Mouse (Mus musculus) hindbrain, embryonic 14.5 days (tissue): ENCODE measurements around the gene Arnt2. TPM values are rescaled to one million over a fixed set of nuclear protein-coding genes. Genes with fewer than 3 reads are reported as not detected.

Experiments
- ATAC-seq: fragments of 200-750 bp; cut with Nextera tagmentation; 2 replicates; pipeline ENCODE4 v1.8.0; 2017; ENCODE audit warnings: moderate number of reproducible peaks, mild to moderate bottlenecking, moderate TSS enrichment, moderate library complexity; ENCODE audit not compliant: low FRiP score
- DNase-seq: peaks from one replicate; pipeline ENCODE4 v3.0.0-alpha.2; 2015; ENCODE audit warnings: low spot score
- H3K27ac ChIP-seq: fragments of 300-500 bp; sonication (generic); 2 replicates; pipeline ENCODE4 v1.5.1; 2014; ENCODE audit warnings: mild to moderate bottlenecking, moderate library complexity
- H3K27me3 ChIP-seq: fragments of 300-500 bp; sonication (generic); 2 replicates; pipeline ENCODE4 v1.6.1; 2014; ENCODE audit warnings: mild to moderate bottlenecking, low read length, mixed read lengths; ENCODE audit not compliant: control insufficient read depth, insufficient read depth
- H3K36me3 ChIP-seq: fragments of 300-500 bp; sonication (generic); replicated peaks from 2 replicates; pipeline ENCODE4 v1.6.1; 2014; ENCODE audit not compliant: control insufficient read depth, insufficient read depth
- H3K4me1 ChIP-seq: fragments of 300-500 bp; sonication (generic); replicated peaks from 2 replicates; pipeline ENCODE4 v1.6.1; 2014; ENCODE audit warnings: antibody characterized with exemption, low read length, mixed read lengths; ENCODE audit not compliant: control insufficient read depth, insufficient read depth
- H3K4me2 ChIP-seq: fragments of 300-500 bp; sonication (generic); replicated peaks from 2 replicates; pipeline ENCODE4 v1.6.1; 2014; ENCODE audit warnings: mild to moderate bottlenecking, moderate library complexity
- H3K4me3 ChIP-seq: fragments of 300-500 bp; sonication (generic); replicated peaks from 2 replicates; pipeline ENCODE4 v1.5.1; 2014; ENCODE audit warnings: mild to moderate bottlenecking, low read length
- H3K9ac ChIP-seq: fragments of 300-500 bp; sonication (generic); 2 replicates; pipeline ENCODE4 v1.6.1; 2014
- H3K9me3 ChIP-seq: fragments of 300-500 bp; sonication (generic); 2 replicates; pipeline ENCODE4 v1.6.1; 2016; ENCODE audit warnings: low read length; ENCODE audit not compliant: control insufficient read depth
- WGBS: fragments of 180-500 bp; shearing (Covaris S2); extraction: QIAGEN DNeasy Blood & Tissue Kit; methylation state at CpG from one replicate; pipeline ENCODE4 v1.1.7; 2014; 5-methylcytosine and 5-hydroxymethylcytosine counted together
- polyA plus RNA-seq: library from polyadenylated mRNA; unstranded; fragments of >200 nt; fragmentation: Nextera tagmentation; extraction: Ambion mirVana; gene quantifications from 2 replicates; pipeline ENCODE4 v1.2.1, GENCODE M21; 2014

The Arnt2 gene
- polyA plus RNA-seq, 1 experiment from 2014 or later: 67.4 TPM

DNA sequence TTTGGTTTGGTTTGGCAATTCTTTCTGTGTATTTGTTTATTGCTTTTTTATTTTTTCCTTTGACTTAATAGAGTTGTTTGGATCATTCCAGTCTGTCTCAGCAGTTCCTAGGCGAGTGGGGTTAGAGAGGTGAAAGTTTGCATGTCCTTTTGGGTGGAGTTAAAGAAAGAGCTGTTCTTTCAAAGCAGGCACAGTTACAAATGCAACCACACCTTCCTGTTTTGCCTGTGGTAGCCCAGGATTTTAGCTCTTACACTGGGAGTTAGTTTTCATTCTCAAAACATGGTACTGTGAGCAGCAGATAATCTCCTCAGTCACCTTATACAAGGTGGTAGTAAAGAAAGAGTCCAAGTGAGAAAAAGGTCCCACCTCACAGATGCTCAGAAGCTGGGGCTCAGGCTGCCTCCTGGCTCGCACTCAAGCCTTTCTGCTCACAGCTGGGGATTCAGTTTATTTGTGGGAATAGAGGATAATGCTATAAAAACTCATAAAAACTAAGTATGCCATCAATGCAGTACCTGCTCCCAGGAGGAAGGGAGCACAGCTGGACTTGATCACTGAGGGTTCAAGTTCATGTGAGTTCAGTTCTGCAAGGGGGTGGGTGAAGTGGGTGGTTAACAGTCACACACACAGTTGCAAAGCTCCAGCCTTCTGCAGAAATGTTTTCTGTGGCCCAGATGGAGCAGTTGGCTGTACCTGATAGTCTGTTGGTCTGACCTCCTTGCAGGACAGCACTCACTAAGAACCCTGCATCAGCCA lies 84.2 kb downstream of the Arnt2 start:
- 85% methylated on average over 2 of the region's 2 CpGs for WGBS
- Histone ChIP-seq H3K36me3 (0 out of 2 replicates have a peak, but pooled peaks cover 3% of the 10 kb centered on the region), H3K27ac (no peak overlapping the region), H3K4me1 (peaks cover 8% of the 10 kb centered on the region; the same call in 1 of the 2 replicates), H3K4me2 (no peak overlapping the region), H3K27me3 (no peaks in the 10 kb centered on the region), H3K9ac (no peak overlapping the region), H3K9me3 (no peaks in the 10 kb centered on the region), H3K4me3 (no peak overlapping the region)
- no peak for ATAC-seq
- no peak for DNase-seq

DNA sequence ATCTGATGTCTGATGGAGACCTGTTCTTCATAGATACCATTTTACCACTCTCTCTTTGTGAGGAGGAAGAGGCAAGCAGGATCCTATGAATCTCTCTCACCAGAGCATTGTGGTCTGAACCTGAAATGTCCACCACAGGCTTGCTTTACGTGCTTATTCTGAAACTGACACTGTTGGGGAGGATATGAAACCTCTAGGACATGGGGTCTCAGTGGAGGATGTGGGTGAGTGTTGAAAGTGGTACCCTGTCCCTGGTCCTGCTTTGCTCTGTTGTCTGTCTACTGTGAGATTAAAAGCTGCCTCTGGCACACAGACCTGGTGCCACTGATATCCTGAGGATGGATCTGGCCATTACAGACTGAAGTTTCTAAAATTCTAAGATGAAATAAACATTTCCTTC lies 88.4 kb downstream of the Arnt2 start:
- no peak for ATAC-seq
- H3K27ac ChIP-seq: no peak overlapping the region

DNA sequence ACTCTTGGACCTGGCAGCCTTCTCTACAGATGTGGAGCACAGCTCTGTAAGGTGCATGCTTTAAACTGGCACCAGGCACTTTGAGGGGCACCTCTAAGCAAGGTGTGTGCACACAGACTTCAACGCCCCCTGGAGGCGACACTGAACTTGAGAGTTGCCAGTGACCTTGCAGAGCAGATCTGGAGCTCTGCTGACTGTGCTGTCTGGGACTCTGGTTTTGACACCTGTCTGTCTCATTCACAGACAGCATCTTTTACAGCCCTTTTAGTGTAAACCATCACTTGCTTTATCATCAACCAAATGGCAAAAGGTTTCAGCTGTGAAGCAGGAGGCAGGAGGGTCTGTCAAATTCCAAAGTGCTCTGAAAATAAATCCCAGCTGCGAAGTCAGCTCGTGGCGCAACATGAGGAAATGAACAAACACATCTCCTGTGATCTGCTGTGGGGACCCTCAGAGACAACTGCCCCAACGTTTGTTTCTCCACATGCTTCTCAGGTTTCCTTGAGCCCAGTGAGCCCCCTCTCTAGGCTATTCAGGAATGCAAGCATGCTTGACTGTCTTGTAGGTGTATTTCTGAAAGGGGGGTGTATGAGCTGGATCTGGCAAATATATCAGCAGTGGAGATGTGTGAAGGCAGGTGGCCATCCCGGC lies 94.5 kb downstream of the Arnt2 start:
- H3K9ac ChIP-seq: no peak overlapping the region
- no peaks in the 10 kb centered on the region for H3K4me1 ChIP-seq
- no peak overlapping the region for H3K27ac ChIP-seq
- ATAC-seq (no peak), DNase-seq (no peak)
- no peaks in the 10 kb centered on the region for H3K27me3 ChIP-seq
- H3K9me3 ChIP-seq: no peaks in the 10 kb centered on the region
- H3K4me2 ChIP-seq: no peak overlapping the region
- H3K4me3 ChIP-seq: no peak overlapping the region
- WGBS: 76% methylated on average over 7 of the region's 7 CpGs
- peaks cover 10% of the 10 kb centered on the region for H3K36me3 ChIP-seq

More for the DNA sequence above, 88.4 kb downstream of the Arnt2 start:
- Histone ChIP-seq H3K27me3 (no peaks in the 10 kb centered on the region), H3K9me3 (no peaks in the 10 kb centered on the region), H3K4me3 (no peak overlapping the region), H3K9ac (no peak overlapping the region), H3K36me3 (0 out of 2 replicates have a peak, but pooled peaks cover 3% of the 10 kb centered on the region), H3K4me1 (no peaks in the 10 kb centered on the region), H3K4me2 (no peak overlapping the region)
- WGBS: 87% methylated on average over 1 of the region's 1 CpGs
- DNase-seq: no peak

DNA sequence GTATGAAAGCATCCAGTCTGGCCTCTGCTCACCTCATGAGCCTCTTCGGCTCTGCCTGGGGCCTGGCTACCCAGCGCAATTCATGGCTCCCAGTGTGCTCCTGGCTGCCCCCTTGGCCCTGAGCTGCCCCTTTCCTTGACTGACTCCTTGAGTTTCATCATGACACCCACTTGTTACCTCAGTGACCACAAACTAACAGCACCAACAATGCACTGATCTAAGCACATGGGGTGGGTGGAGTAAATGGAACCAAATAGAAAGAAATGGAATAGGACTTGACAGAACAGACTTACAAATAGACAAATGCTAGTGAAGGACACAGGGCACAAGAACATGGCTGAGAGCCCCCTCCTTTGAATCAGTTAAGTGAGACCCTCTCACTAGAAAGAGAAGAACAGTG lies 95.2 kb downstream of the Arnt2 start:
- Histone ChIP-seq H3K9ac (no peak overlapping the region), H3K36me3 (peaks cover 18% of the 10 kb centered on the region), H3K27me3 (no peaks in the 10 kb centered on the region), H3K4me2 (no peak overlapping the region), H3K4me1 (no peaks in the 10 kb centered on the region), H3K27ac (no peak overlapping the region), H3K9me3 (no peaks in the 10 kb centered on the region), H3K4me3 (no peak overlapping the region)
- ATAC-seq (no peak), DNase-seq (no peak)
- WGBS: 100% methylated on average over 2 of the region's 2 CpGs

DNA sequence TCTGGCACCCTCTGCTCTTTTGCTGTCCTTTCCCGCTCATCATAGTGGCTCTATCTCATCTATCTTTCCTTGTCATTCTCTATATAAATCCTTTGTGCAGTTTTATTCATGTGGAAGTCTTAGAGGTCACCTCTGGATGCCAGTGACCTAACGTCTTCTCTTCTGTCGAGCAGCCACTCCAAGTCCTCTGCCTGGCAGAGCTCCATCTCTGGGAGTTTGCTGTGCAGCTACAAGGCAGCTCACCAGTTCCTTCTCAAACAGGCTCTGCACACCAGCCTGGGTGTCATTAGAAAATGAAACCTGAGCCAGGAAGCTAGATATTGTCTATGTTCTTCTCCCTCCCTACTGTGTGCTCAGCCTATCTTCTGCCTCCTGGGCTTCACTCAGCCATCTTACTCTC lies 98.4 kb downstream of the Arnt2 start:
- no peaks in the 10 kb centered on the region for H3K9me3 ChIP-seq
- H3K4me2 ChIP-seq: no peak overlapping the region
- H3K4me1 ChIP-seq: no peaks in the 10 kb centered on the region
- no peak for DNase-seq
- no peaks in the 10 kb centered on the region for H3K27me3 ChIP-seq
- H3K36me3 ChIP-seq: peaks cover 26% of the 10 kb centered on the region
- 68% methylated on average over 3 of the region's 3 CpGs for WGBS
- no peak for ATAC-seq
- no peak overlapping the region for H3K4me3 ChIP-seq
- no peak overlapping the region for H3K9ac ChIP-seq
- H3K27ac ChIP-seq: no peak overlapping the region

DNA sequence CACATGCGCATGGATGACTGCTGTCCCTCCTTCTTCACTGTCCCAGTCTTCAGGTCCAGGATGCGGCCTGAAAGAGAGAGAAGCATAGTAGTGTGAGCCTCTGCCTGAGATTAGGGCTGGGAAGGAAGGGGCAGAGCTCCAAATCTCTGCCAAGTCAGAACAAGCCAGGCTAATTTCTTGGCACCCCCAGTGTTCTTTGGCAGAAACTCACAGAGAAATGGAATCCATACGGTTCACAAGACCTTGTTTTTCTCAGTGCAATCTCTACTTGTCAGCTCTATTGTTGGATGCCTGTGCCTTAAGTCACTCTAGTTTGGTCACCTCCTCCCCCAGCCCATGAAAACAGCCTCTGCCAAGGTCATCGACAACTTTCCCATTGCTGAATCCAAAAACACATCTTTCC lies 99.1 kb downstream of the Arnt2 start:
- no peaks in the 10 kb centered on the region for H3K4me1 ChIP-seq
- H3K9me3 ChIP-seq: no peaks in the 10 kb centered on the region
- no peak overlapping the region for H3K4me3 ChIP-seq
- no peak for ATAC-seq
- DNase-seq: no peak
- no peak overlapping the region for H3K9ac ChIP-seq
- no peak overlapping the region for H3K4me2 ChIP-seq
- H3K36me3 ChIP-seq: peaks cover 22% of the 10 kb centered on the region
- no peaks in the 10 kb centered on the region for H3K27me3 ChIP-seq
- no peak overlapping the region for H3K27ac ChIP-seq
- WGBS: 83% methylated on average over 4 of the region's 4 CpGs

DNA sequence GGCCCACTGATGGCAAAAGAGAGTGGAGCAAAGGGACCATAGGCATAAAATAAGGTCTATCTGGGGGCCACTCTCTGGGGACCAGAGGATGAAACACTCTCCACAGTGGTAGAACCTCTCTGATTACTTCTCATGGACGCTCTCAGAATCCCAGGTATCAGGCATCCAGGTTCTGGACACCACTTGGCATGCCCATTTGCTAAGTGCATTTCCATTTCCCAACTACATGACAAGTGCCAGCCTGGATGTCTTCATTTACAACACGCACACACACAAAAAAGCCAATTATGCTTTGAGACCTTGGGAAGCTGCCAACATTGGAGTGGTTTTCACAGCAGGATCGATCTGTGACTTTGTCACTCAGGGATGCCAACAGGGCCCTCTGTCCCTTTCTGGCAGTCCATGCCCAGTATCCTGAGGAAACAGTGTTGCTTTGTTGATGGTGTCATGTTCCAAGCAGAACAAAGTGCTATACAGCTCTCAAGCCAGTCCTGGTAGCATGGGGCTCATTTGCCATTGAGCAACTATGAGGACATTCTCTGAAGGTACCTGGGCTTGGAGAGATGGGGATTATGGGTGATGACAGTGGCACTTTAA lies 102.5 kb downstream of the Arnt2 start:
- Histone ChIP-seq H3K4me3 (no peak overlapping the region), H3K36me3 (peaks cover 33% of the 10 kb centered on the region), H3K4me2 (no peak overlapping the region), H3K4me1 (no peaks in the 10 kb centered on the region), H3K27ac (no peak overlapping the region), H3K9ac (no peak overlapping the region), H3K9me3 (no peaks in the 10 kb centered on the region), H3K27me3 (no peaks in the 10 kb centered on the region)
- peak; percentile 74; the same call in 1 of the 2 replicates for ATAC-seq
- 71% methylated on average over 3 of the region's 3 CpGs for WGBS
- DNase-seq: peak; percentile 33

DNA sequence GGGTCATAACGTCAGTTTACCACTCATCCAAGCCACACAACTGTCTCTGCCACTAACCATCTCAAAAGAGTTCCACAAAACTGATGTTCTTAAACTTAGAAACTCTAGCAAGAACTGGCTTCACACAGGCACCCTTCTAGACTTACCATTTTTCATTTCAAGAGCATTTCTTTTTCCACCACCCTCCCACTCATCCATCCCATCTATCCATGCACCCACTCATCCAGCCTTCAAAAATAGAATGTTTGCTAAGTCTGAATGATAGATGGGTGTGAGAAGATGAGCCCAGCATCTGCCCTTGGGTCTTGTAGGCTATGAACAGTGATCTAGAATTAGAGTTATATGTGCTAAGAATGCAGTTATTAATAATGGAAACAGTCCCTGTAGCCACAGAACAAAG lies 109.7 kb downstream of the Arnt2 start:
- Histone ChIP-seq H3K9ac (no peak overlapping the region), H3K36me3 (peaks cover 37% of the 10 kb centered on the region), H3K27me3 (no peaks in the 10 kb centered on the region), H3K4me2 (no peak overlapping the region), H3K4me3 (no peak overlapping the region), H3K9me3 (no peaks in the 10 kb centered on the region), H3K4me1 (no peaks in the 10 kb centered on the region), H3K27ac (no peak overlapping the region)
- 96% methylated on average over 1 of the region's 1 CpGs for whole genome bisulfite sequencing
- ATAC-seq: no peak
- no peak for DNase-seq

DNA sequence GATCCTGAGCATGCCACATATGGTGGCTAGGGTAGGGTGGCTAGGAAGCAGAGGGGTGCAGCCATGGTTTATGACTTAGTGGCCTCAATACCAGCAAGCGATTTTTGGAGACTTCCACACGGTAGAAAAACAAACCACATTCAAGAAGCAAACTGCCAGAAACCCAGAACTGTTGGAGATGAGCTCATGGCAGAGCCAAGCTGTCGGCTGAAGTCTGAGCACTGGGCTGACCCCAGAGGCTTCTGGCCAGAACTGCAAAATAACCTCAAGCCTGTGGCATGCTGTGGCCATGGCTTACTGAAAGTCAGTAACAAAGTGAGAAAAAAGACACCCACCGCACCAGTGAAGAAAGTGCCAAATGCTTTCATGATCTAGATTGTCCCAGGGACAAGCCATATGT lies 110.4 kb downstream of the Arnt2 start:
- Histone ChIP-seq H3K9me3 (no peaks in the 10 kb centered on the region), H3K4me2 (no peak overlapping the region), H3K27me3 (no peaks in the 10 kb centered on the region), H3K27ac (no peak overlapping the region), H3K4me3 (no peak overlapping the region), H3K9ac (no peak overlapping the region), H3K36me3 (peaks cover 34% of the 10 kb centered on the region), H3K4me1 (no peaks in the 10 kb centered on the region)
- ATAC-seq (no peak), DNase-seq (no peak)
- 91% methylated on average over 4 of the region's 4 CpGs for WGBS
